Mouse (Mus musculus) cerebellum, adult 11-12 months (tissue): Measurements from ENCODE around the gene 1700017D01Rik.
A peak's percentile ranks its signal among the peaks of the same experiment; 100 is the strongest.
"Not testable (repeated sequence)": the region's sequence is repeated elsewhere in the genome, so short reads cannot be mapped to it uniquely, and the experiment has no call there.

ENCODE experiments used
- DNase-seq: peaks from one replicate; pipeline ENCODE4 v3.0.0; 2022

Gene 1700017D01Rik

GRCm38 (mm10) chr19:11130776-11131175, at the start of gene 1700017D01Rik:
TSS of gene 1700017D01Rik (minus strand) at chr19:11130876.
- DNase-seq: not testable (repeated sequence)

- DNase-seq: no peak
Observed at GRCm38 (mm10) chr19:11177464-11177863, 46.8 kb upstream of the 1700017D01Rik start.

- DNase-seq: no peak
Observed at GRCm38 (mm10) chr19:11165172-11165571, 34.5 kb upstream of the 1700017D01Rik start, which contains the start of gene 1700025F22Rik. TSS of gene 1700025F22Rik (minus strand) at chr19:11165320.

- DNase-seq: not testable (repeated sequence)
Observed at GRCm38 (mm10) chr19:11157890-11158289, 27.2 kb upstream of the 1700017D01Rik start.

GRCm38 (mm10) chr19:11135336-11135735, 4.7 kb upstream of the 1700017D01Rik start:
- no peak for DNase-seq

- no peak for DNase-seq
Observed at GRCm38 (mm10) chr19:11134852-11135251, 4.2 kb upstream of the 1700017D01Rik start.

GRCm38 (mm10) chr19:11129702-11130101, 974 bp downstream of the 1700017D01Rik start:
- DNase-seq: no peak

GRCm38 (mm10) chr19:11121016-11121420, 9.7 kb downstream of the 1700017D01Rik start:
- DNase-seq: peak; percentile 33

- no peak for DNase-seq
Observed at GRCm38 (mm10) chr19:11119338-11119737, 11.3 kb downstream of the 1700017D01Rik start.

- no peak for DNase-seq
Observed at GRCm38 (mm10) chr19:11107746-11108145, 22.9 kb downstream of the 1700017D01Rik start.

GRCm38 (mm10) chr19:11101880-11102279, 28.8 kb downstream of the 1700017D01Rik start:
- DNase-seq: no peak

- no peak for DNase-seq
Observed at GRCm38 (mm10) chr19:11098401-11098800, 32.3 kb downstream of the 1700017D01Rik start.

GRCm38 (mm10) chr19:11092131-11092530, 38.5 kb downstream of the 1700017D01Rik start:
- DNase-seq: not testable (repeated sequence)

- no peak for DNase-seq
Observed at GRCm38 (mm10) chr19:11080934-11081333, 49.7 kb downstream of the 1700017D01Rik start, which contains the start of gene Ms4a8a. TSS of gene Ms4a8a (minus strand) at chr19:11081102.

- no peak for DNase-seq
Observed at GRCm38 (mm10) chr19:11070364-11070763, 60.3 kb downstream of the 1700017D01Rik start.

GRCm38 (mm10) chr19:11065202-11065875, 65.3 kb downstream of the 1700017D01Rik start:
- DNase-seq: no peak

- DNase-seq: no peak
Observed at GRCm38 (mm10) chr19:11060900-11061299, 69.8 kb downstream of the 1700017D01Rik start.

- DNase-seq: no peak
Observed at GRCm38 (mm10) chr19:11059967-11060366, 70.7 kb downstream of the 1700017D01Rik start.

- DNase-seq: not testable (repeated sequence)
Observed at GRCm38 (mm10) chr19:11055700-11056099, 75.0 kb downstream of the 1700017D01Rik start.

GRCm38 (mm10) chr19:11053277-11053676, 77.4 kb downstream of the 1700017D01Rik start:
- DNase-seq: no peak

GRCm38 (mm10) chr19:11052877-11053276, 77.8 kb downstream of the 1700017D01Rik start:
- no peak for DNase-seq

- no peak for DNase-seq
Observed at GRCm38 (mm10) chr19:11050286-11050685, 80.4 kb downstream of the 1700017D01Rik start.

GRCm38 (mm10) chr19:11049426-11049825, 81.2 kb downstream of the 1700017D01Rik start:
- no peak for DNase-seq

GRCm38 (mm10) chr19:11048503-11048902, 82.2 kb downstream of the 1700017D01Rik start:
- no peak for DNase-seq

- DNase-seq: no peak
Observed at GRCm38 (mm10) chr19:11048009-11048408, 82.7 kb downstream of the 1700017D01Rik start.
